Mouse (Mus musculus): ENCODE measurements around the gene Rsf1. TPM values are rescaled to one million over a fixed set of nuclear protein-coding genes. Genes with fewer than 3 reads are reported as not detected.

Rsf1 gene
- 10 to 100 TPM; 17.0 to 20.0 TPM for total RNA-seq (2021)

- peak; percentile 94 to 96 for DNase-seq
- intact Hi-C loops (cut with DNase I), result loop anchor here (2.0 to 5.0 kb wide), 3 partner anchors 98 to 118 kb away; partner anchors contain the start of genes Clns1a and Ints4
These were observed at the start of gene Rsf1, which contains the start of gene Aamdc for GRCm38 (mm10) chr7:97579067-97579975. Gene Rsf1 (plus strand): TSS chr7:97579889. Gene Aamdc (minus strand): TSS chr7:97579497.

- no peak for DNase-seq
- intact Hi-C loops (cut with DNase I), result no loop called here
These were observed 44.2 kb upstream of the Rsf1 start for GRCm38 (mm10) chr7:97535531-97535930.

- no peak for DNase-seq
These were observed 43.1 kb upstream of the Rsf1 start for GRCm38 (mm10) chr7:97536571-97536970.

GRCm38 (mm10) chr7:97546462-97546861 lies 33.2 kb upstream of the Rsf1 start:
- intact Hi-C loops (cut with DNase I), result no loop called here

More at GRCm38 (mm10) chr7:97536571-97536970, 43.1 kb upstream of the Rsf1 start:
- intact Hi-C loops (cut with DNase I), result no loop called here

GRCm38 (mm10) chr7:97549301-97549700 lies 30.4 kb upstream of the Rsf1 start:
- DNase-seq, result no peak
- intact Hi-C loops (cut with DNase I), result no loop called here

More at GRCm38 (mm10) chr7:97546462-97546861, 33.2 kb upstream of the Rsf1 start:
- no peak for DNase-seq

- DNase-seq, result no peak
- intact Hi-C loops (cut with DNase I), result no loop called here
These were observed 29.0 kb upstream of the Rsf1 start for GRCm38 (mm10) chr7:97550673-97551072.

- DNase-seq, result no peak
- intact Hi-C loops (cut with DNase I), result no loop called here
These were observed 16.1 kb upstream of the Rsf1 start for GRCm38 (mm10) chr7:97563576-97563975.

GRCm38 (mm10) chr7:97569372-97569771 lies 10.3 kb upstream of the Rsf1 start:
- DNase-seq, result no peak

GRCm38 (mm10) chr7:97570389-97570788 lies 9.3 kb upstream of the Rsf1 start:
- DNase-seq, result no peak
- intact Hi-C loops (cut with DNase I), result no loop called here

More at GRCm38 (mm10) chr7:97569372-97569771, 10.3 kb upstream of the Rsf1 start:
- intact Hi-C loops (cut with DNase I), result no loop called here

GRCm38 (mm10) chr7:97578361-97579066 lies 1.2 kb upstream of the Rsf1 start:
- intact Hi-C loops (cut with DNase I), result loop anchor here (2.0 to 5.0 kb wide), 3 partner anchors 98 to 119 kb away; partner anchors contain the start of genes Clns1a and Ints4
- DNase-seq, result peak; percentile 68 to 70

- intact Hi-C loops (cut with DNase I), result loop anchor here (2.0 to 5.0 kb wide), 6 partner anchors 62 to 157 kb away; partner anchors contain the start of genes Clns1a and Ints4
- peak; percentile 51 to 58 for DNase-seq
These were observed 520 bp downstream of the Rsf1 start for GRCm38 (mm10) chr7:97579976-97580842.

GRCm38 (mm10) chr7:97580843-97581214 lies 1.1 kb downstream of the Rsf1 start:
- DNase-seq, result peak; percentile 90
- intact Hi-C loops (cut with DNase I), result loop anchor here (2.0 to 5.0 kb wide), 3 partner anchors 61 to 158 kb away; no protein-coding TSS in a partner anchor

- DNase-seq, result no peak
- intact Hi-C loops (cut with DNase I), result no loop called here
These were observed 8.8 kb downstream of the Rsf1 start for GRCm38 (mm10) chr7:97588506-97588905.

- no peak for DNase-seq
- intact Hi-C loops (cut with DNase I), result no loop called here
These were observed 10.8 kb downstream of the Rsf1 start for GRCm38 (mm10) chr7:97590488-97590887.

GRCm38 (mm10) chr7:97591336-97591735 lies 11.6 kb downstream of the Rsf1 start:
- no peak for DNase-seq
- intact Hi-C loops (cut with DNase I), result no loop called here

GRCm38 (mm10) chr7:97592396-97592795 lies 12.7 kb downstream of the Rsf1 start:
- intact Hi-C loops (cut with DNase I), result no loop called here
- no peak for DNase-seq

GRCm38 (mm10) chr7:97593535-97593934 lies 13.8 kb downstream of the Rsf1 start:
- intact Hi-C loops (cut with DNase I), result no loop called here
- DNase-seq, result no peak

GRCm38 (mm10) chr7:97598548-97598947 lies 18.9 kb downstream of the Rsf1 start:
- intact Hi-C loops (cut with DNase I), result no loop called here
- DNase-seq, result no peak

- no peak for DNase-seq
These were observed 41.7 kb downstream of the Rsf1 start for GRCm38 (mm10) chr7:97621346-97621745.

GRCm38 (mm10) chr7:97622676-97623075 lies 43.0 kb downstream of the Rsf1 start:
- DNase-seq, result no peak
- intact Hi-C loops (cut with DNase I), result no loop called here

More at GRCm38 (mm10) chr7:97621346-97621745, 41.7 kb downstream of the Rsf1 start:
- intact Hi-C loops (cut with DNase I), result no loop called here

All from heart, postnatal 10 days (tissue).